Mouse (Mus musculus): ENCODE data around the gene Mcpt1. TPM values are rescaled to one million over a fixed set of nuclear protein-coding genes. Genes with fewer than 3 reads are reported as not detected.
"Not testable (repeated sequence)": the region's sequence is repeated elsewhere in the genome, so short reads cannot be mapped to it uniquely, and the experiment has no call there.

The Mcpt1 gene
- total and polyA plus RNA-seq, 3 experiments, result not detected

- H3K9me3 ChIP-seq (replicated peaks; ENCODE audit: insufficient read depth, low read length); H3K4me1 ChIP-seq (ENCODE audit: control insufficient read depth in 1 of 2, insufficient read depth in 2 of 2, low read length in 2 of 2); H3K9ac ChIP-seq (ENCODE audit: control insufficient read depth, low read depth, low read length, poor library complexity, severe bottlenecking); H3K4me3 ChIP-seq (ENCODE audit: control insufficient read depth in 1 of 2, insufficient read depth in 1 of 2, low read depth in 2 of 2, low read length in 2 of 2); H3K79me2 ChIP-seq (ENCODE audit: control insufficient read depth, insufficient read depth, low read length, poor library complexity); H3K27me3 ChIP-seq (ENCODE audit: control insufficient read depth in 1 of 2, insufficient read depth in 2 of 2, low read length in 2 of 2); H3K36me3 ChIP-seq (ENCODE audit: control insufficient read depth in 1 of 2, insufficient read depth in 2 of 2, low read length in 2 of 2): not testable (repeated sequence)
- peak within 1 kb of the TSS; percentile 32 for H3K27ac ChIP-seq (ENCODE audit: control insufficient read depth, low read depth, low read length)
- TF ChIP-seq EP300 (IDR thresholded peaks at IDR 0.05; ENCODE audit: low read depth in 1 of 2, low read length in 2 of 2) (peak; percentile 39 to 64; a peak in 3 of 4 replicates), RCOR1 (IDR thresholded peaks at IDR 0.05; ENCODE audit: low read depth, low read length) (peak; percentile 54; the same call in 1 of the 2 replicates), TCF12 (IDR thresholded peaks at IDR 0.05; ENCODE audit: low read depth, low read length) (peak; percentile 61), TAL1 (IDR thresholded peaks at IDR 0.05; ENCODE audit: low read length) (peak; percentile 56), GATA1 (IDR thresholded peaks at IDR 0.05; ENCODE audit: low read depth, low read length) (peak; percentile 52)
- peak; percentile 33 for DNase-seq (ENCODE audit: low read depth, low spot score)
Measured at GRCm38 (mm10) chr14:56041792-56042191, 24.0 kb downstream of the Mcpt1 start, which contains the start of gene Mcpt2. Gene Mcpt2, plus strand, starts transcription at chr14:56042041.

GRCm38 (mm10) chr14:56055408-56055807, 37.6 kb downstream of the Mcpt1 start:
- TF ChIP-seq GATA1 (IDR thresholded peaks at IDR 0.05; ENCODE audit: low read depth, low read length), result no peak
- peak in 2 of 3 experiments; percentile 16 to 42; a peak in 3 of 6 replicates for TF ChIP-seq CTCF (IDR thresholded peaks at IDR 0.05 in 2 of 3, conservative IDR thresholded peaks at IDR 0.05 in 1 of 3; ENCODE audit: control insufficient read depth in 1 of 3, insufficient read depth in 1 of 3, low read depth in 2 of 3, low read length in 3 of 3, poor library complexity in 1 of 3, severe bottlenecking in 1 of 3)
- TF ChIP-seq TAL1 (IDR thresholded peaks at IDR 0.05; ENCODE audit: low read length), result no peak
- no peak for TF ChIP-seq EP300 (IDR thresholded peaks at IDR 0.05; ENCODE audit: low read depth in 1 of 2, low read length in 2 of 2)
- no peak for TF ChIP-seq MAZ (IDR thresholded peaks at IDR 0.05; ENCODE audit: low read depth, low read length)
- 0 out of 2 replicates have a peak, but pooled peaks have one; percentile 11 for TF ChIP-seq SMC3 (IDR thresholded peaks at IDR 0.05; ENCODE audit: low read depth, low read length)
- no peak for TF ChIP-seq TBP (IDR thresholded peaks at IDR 0.05; ENCODE audit: low read depth, low read length)

GRCm38 (mm10) chr14:56057722-56058121, 40.0 kb downstream of the Mcpt1 start:
- no peaks in the 10 kb centered on the region for H3K79me2 ChIP-seq (ENCODE audit: control insufficient read depth, insufficient read depth, low read length, poor library complexity)
- H3K9ac ChIP-seq (ENCODE audit: control insufficient read depth, low read depth, low read length, poor library complexity, severe bottlenecking), result no peak overlapping the region
- peak; percentile 20 for DNase-seq (ENCODE audit: low read depth, low spot score)
- H3K27me3 ChIP-seq (ENCODE audit: control insufficient read depth in 1 of 2, insufficient read depth in 2 of 2, low read length in 2 of 2), result no peaks in the 10 kb centered on the region; a peak in 1 of 4 replicates
- TF ChIP-seq ETS1 (IDR thresholded peaks at IDR 0.05; ENCODE audit: low read depth, low read length) (no peak), E2F4 (IDR thresholded peaks at IDR 0.05; ENCODE audit: borderline replicate concordance, low read depth, low read length) (no peak), EP300 (IDR thresholded peaks at IDR 0.05; ENCODE audit: low read depth in 1 of 2, low read length in 2 of 2) (peak; percentile 55 to 68; a peak in 3 of 4 replicates), GATA1 (IDR thresholded peaks at IDR 0.05; ENCODE audit: low read depth, low read length) (peak; percentile 36; the same call in 1 of the 2 replicates), TCF12 (IDR thresholded peaks at IDR 0.05; ENCODE audit: low read depth, low read length) (peak; percentile 24; the same call in 1 of the 2 replicates), MAFK (IDR thresholded peaks at IDR 0.05; ENCODE audit: borderline replicate concordance, low read depth, low read length) (no peak)
- no peak overlapping the region for H3K4me3 ChIP-seq (ENCODE audit: control insufficient read depth in 1 of 2, insufficient read depth in 1 of 2, low read depth in 2 of 2, low read length in 2 of 2)
- peaks cover 0 to 7% of the 10 kb centered on the region in 2 experiments; a peak in 2 of 4 replicates for H3K4me1 ChIP-seq (ENCODE audit: control insufficient read depth in 1 of 2, insufficient read depth in 2 of 2, low read length in 2 of 2)
- peaks cover 0 to 2% of the 10 kb centered on the region in 2 experiments; a peak in 1 of 4 replicates for H3K36me3 ChIP-seq (ENCODE audit: control insufficient read depth in 1 of 2, insufficient read depth in 2 of 2, low read length in 2 of 2)
- no peaks in the 10 kb centered on the region for H3K9me3 ChIP-seq (replicated peaks; ENCODE audit: insufficient read depth, low read length)
- H3K27ac ChIP-seq (ENCODE audit: control insufficient read depth, low read depth, low read length), result no peak overlapping the region

More at GRCm38 (mm10) chr14:56055408-56055807, 37.6 kb downstream of the Mcpt1 start:
- H3K27me3 ChIP-seq (ENCODE audit: control insufficient read depth in 1 of 2, insufficient read depth in 2 of 2, low read length in 2 of 2), result no peaks in the 10 kb centered on the region; a peak in 2 of 4 replicates
- peaks cover 0 to 7% of the 10 kb centered on the region in 2 experiments; a peak in 2 of 4 replicates for H3K4me1 ChIP-seq (ENCODE audit: control insufficient read depth in 1 of 2, insufficient read depth in 2 of 2, low read length in 2 of 2)
- DNase-seq (ENCODE audit: low read depth, low spot score), result peak; percentile 34
- H3K9me3 ChIP-seq (replicated peaks; ENCODE audit: insufficient read depth, low read length), result no peaks in the 10 kb centered on the region
- no peak overlapping the region for H3K4me3 ChIP-seq (ENCODE audit: control insufficient read depth in 1 of 2, insufficient read depth in 1 of 2, low read depth in 2 of 2, low read length in 2 of 2)
- H3K9ac ChIP-seq (ENCODE audit: control insufficient read depth, low read depth, low read length, poor library complexity, severe bottlenecking), result no peak overlapping the region
- no peaks in the 10 kb centered on the region for H3K79me2 ChIP-seq (ENCODE audit: control insufficient read depth, insufficient read depth, low read length, poor library complexity)
- H3K36me3 ChIP-seq (ENCODE audit: control insufficient read depth in 1 of 2, insufficient read depth in 2 of 2, low read length in 2 of 2), result peaks cover 0 to 2% of the 10 kb centered on the region in 2 experiments; a peak in 1 of 4 replicates
- H3K27ac ChIP-seq (ENCODE audit: control insufficient read depth, low read depth, low read length), result no peak overlapping the region

- not testable (repeated sequence) for H3K79me2 ChIP-seq (ENCODE audit: control insufficient read depth, insufficient read depth, low read length, poor library complexity); H3K27ac ChIP-seq (ENCODE audit: control insufficient read depth, low read depth, low read length); H3K9ac ChIP-seq (ENCODE audit: control insufficient read depth, low read depth, low read length, poor library complexity, severe bottlenecking); H3K27me3 ChIP-seq (ENCODE audit: control insufficient read depth in 1 of 2, insufficient read depth in 2 of 2, low read length in 2 of 2); DNase-seq (ENCODE audit: low read depth, low spot score); H3K4me1 ChIP-seq (ENCODE audit: control insufficient read depth in 1 of 2, insufficient read depth in 2 of 2, low read length in 2 of 2); H3K4me3 ChIP-seq (ENCODE audit: control insufficient read depth in 1 of 2, insufficient read depth in 1 of 2, low read depth in 2 of 2, low read length in 2 of 2); H3K36me3 ChIP-seq (ENCODE audit: control insufficient read depth in 1 of 2, insufficient read depth in 2 of 2, low read length in 2 of 2); H3K9me3 ChIP-seq (replicated peaks; ENCODE audit: insufficient read depth, low read length)
Measured at GRCm38 (mm10) chr14:56062213-56062612, 44.4 kb downstream of the Mcpt1 start, which contains the start of gene Mcpt4. Gene Mcpt4, minus strand, starts transcription at chr14:56062313.

Data from MEL (cell line).